Mouse (Mus musculus): ENCODE measurements around the gene Ccnl2.

Ccnl2 gene

DNA sequence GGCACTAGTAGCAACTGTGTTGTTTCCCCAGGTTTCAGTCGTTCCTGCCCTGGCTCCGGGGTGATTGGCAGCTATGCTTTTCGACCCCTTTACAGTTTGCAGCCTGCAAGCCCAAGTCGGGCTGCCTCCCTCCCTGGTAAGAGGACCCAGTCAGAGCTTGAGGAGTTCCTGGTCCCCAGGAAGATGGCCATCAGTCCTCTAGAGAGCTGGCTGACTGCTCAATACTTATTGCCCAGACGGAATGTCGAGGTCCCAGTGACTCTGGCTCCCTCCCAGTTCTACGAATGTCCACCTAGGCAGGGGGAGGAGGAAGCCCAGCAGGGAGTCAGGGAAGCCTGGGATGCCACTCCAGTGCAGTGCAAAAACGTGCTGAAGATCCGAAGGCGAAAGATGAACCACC is 20.0 kb downstream of the Ccnl2 start:
- in situ Hi-C loops (cut with MboI; ENCODE audit: low pct_unique_long_range_greater_than_20kb in 1 of 2, low sequenced_read_pairs in 2 of 2, unreplicated experiment in 1 of 2) = no loop called here

DNA sequence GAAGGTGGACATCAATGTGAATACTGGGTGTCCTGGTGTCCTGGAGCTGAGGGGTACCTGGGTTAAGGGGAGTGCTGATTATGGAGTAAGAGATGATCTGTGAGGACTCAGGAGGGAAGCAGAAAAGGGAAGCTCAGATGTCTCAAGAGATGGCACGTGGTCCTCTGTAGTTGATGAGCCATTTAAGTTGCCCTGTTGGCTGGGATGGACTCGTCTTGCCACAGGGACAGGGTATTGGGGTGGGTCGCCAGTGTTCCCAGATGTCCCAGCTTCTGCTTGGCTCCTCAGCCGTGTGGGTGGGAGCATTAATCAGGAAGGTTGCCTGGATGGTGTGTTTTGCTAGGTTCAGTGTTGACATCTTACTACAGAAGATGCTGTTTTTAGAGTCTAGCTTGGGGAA is 20.9 kb downstream of the Ccnl2 start:
- in situ Hi-C loops (cut with MboI; ENCODE audit: low pct_unique_long_range_greater_than_20kb in 1 of 2, low sequenced_read_pairs in 2 of 2, unreplicated experiment in 1 of 2) = no loop called here

DNA sequence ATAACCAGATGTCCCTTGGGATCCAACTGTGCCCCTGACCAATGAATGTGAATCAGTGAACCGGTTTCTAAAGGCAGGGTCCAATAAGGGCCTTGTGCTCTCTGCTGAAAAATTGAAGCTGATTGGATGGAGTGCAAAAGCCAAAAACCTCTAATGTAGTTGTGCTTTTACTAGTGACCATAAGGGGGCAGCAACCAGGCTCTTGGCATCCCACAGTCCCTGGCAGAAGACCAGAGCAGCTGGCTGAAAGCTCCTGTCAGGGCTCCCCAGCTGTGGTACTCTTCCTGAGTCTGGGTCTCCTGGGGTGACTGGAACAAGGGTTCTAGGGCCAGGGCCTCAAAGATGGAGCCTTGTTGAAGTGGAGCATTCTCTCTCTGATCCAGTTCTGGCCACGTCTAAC is 21.5 kb downstream of the Ccnl2 start:
- in situ Hi-C loops (cut with MboI; ENCODE audit: low pct_unique_long_range_greater_than_20kb in 1 of 2, low sequenced_read_pairs in 2 of 2, unreplicated experiment in 1 of 2) = no loop called here

DNA sequence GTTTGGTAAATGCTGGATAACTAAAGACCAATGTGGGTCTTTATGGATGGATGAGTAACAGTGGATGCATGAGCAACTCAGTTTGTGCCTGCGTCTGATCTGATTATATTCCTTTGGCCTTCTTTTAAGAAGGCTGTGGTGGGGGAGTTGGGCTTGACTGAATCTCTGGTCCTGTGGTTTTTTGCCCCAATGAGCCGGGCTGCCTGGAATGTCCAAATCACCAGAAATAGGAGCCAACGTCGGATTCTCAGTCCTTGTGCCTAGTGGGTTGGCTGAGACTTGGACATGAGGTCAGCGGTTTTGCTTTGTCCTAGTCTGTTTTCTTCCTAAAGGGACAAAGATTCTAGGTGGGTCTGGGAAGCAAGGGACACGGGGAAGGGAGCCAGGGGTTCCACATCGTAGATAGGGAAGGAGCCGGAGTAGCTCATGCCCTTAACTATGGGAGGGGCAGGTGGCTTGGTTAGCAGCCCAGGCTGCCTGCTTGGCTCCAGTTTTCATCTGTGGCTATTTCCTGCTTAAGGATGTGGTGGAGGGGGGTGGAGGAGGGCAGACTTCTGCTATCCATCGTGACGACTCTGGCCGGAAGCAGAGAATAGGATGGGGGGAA is 25.2 kb downstream of the Ccnl2 start:
- in situ Hi-C loops (cut with MboI; ENCODE audit: low pct_unique_long_range_greater_than_20kb in 1 of 2, low sequenced_read_pairs in 2 of 2, unreplicated experiment in 1 of 2) = no loop called here

DNA sequence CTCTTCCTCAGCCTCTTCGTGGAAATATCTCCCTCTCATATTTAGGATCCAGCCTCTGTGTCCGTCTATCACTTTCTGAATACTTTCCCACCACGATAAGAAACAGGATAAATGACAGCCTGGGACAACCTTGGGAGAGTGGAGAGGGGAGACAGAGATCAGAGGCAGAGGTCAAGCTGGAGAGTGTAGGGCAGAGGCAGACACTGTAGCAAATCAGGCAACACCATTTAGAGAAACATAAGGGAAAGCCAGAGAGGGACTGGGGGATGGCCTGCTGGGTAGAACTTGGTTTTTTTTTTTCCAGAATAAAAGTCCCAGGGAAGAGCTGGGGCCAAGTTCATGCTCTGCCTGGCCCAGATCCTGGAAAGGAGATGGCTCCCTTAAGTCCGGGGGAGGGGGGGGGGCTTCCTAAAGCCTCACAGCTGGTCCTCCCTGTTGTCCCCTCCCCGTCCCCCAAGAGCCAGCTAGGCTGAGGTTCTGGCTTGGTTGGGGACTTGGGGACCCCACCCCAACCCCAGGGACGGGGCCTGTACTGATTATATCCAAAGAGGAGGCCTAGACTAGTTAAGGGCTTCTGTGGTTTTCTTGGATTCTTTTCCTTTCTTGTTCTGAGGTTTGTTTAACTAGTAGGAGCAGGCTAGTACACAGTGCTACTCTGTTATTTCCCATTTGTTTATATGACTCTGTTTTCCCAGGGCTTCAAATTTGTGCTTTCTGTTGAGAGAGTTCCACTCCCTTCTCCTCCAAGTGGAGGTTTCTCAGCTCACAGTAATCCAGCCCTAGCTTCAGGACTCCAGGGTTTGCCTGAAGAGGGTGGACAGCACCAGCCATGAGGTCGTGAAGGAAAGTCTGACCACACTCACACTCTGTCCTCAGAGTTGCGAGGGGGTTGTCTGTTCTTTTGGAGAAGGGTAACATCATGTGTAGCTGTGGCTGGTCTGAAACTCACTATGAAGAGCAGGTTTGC is 26.2 kb downstream of the Ccnl2 start:
- in situ Hi-C loops (cut with MboI; ENCODE audit: low pct_unique_long_range_greater_than_20kb in 1 of 2, low sequenced_read_pairs in 2 of 2, unreplicated experiment in 1 of 2) = no loop called here

DNA sequence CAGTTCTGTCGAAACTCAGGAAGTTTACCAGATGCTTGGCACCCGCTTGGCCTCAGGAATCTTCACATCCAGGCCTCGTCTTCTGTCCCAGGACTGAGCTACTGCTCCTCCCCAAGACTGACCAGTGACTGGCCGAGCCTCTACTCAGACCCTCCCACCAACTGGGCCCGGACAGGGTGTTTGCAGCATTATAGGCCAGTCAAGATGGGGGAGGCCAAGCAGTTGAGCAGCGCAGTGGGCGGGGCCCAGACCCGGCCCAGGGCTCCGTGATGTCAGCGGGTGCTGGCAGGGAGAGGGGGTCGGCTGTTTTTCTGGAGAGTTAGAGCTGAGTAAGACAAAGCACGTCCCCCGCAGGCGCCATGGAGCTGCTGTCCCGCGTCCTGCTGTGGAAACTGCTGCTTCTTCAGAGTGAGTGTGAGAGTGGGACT is 27.2 kb downstream of the Ccnl2 start, which contains the start of gene Mxra8:
TSS of gene Mxra8 (plus strand) at position 198 of the 428 bp plus-strand sequence.
- in situ Hi-C loops (cut with MboI; ENCODE audit: low pct_unique_long_range_greater_than_20kb in 1 of 2, low sequenced_read_pairs in 2 of 2, unreplicated experiment in 1 of 2) = no loop called here

DNA sequence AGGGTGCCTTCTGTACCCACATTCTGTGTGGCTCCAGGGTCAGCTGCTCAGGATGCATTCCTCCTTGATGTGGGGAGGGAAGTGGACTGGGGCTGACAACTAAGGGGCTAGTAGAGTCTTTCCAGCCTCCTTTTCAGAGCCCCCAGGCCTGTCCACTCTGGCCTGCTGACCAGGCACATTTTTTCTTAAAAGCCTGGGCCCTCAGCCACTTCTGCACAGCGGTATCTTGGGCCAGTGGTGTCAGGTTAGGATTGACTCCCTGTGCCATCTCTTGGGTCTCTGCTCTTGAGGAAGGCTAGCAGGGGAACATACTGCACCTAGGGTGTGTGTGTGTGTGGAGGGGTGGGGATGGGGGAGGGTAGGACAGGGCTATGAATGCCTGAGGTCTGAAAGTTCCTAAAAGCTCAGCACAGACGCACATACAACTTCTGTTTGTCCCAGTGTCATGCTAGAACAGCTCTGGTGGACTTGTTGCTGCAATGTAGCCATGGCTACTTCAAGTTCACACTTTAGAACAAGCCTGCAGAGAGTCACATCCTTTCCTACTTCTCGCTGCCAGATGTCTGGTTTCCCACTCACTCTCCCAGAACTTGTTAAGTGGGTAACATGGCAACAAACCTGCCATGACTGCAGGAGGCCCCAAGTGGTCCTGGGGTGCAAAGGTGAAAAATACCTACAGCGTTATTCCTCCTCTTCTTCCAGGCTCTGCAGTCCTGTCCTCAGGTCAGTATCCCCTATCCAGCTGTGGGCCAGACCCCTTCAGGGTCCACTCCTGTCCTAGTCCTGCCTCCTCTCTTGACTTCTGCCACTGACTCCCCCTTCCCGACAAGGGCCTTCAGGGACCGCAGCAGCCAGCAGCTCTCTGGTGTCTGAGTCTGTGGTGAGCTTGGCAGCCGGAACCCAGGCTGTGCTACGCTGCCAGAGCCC is 28.1 kb downstream of the Ccnl2 start:
- in situ Hi-C loops (cut with MboI; ENCODE audit: low pct_unique_long_range_greater_than_20kb in 1 of 2, low sequenced_read_pairs in 2 of 2, unreplicated experiment in 1 of 2) = no loop called here

DNA sequence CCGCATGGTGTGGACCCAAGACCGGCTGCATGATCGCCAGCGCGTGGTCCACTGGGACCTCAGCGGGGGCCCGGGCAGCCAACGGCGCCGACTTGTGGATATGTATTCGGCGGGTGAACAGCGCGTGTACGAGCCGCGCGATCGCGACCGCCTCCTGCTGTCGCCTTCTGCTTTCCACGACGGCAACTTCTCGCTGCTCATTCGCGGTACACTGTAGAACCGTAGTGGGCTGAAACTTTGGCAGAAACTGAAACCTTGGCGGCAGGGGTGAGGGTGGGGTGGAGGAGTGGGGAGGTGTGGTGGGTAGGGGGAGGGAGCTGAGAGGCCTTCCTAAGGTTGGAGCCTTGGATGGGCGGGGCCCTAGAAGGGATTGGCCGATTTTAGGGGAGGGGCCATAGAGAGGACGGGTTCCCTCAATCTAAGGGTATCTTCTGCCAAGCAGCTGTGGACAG is 28.7 kb downstream of the Ccnl2 start:
- in situ Hi-C loops (cut with MboI; ENCODE audit: low pct_unique_long_range_greater_than_20kb in 1 of 2, low sequenced_read_pairs in 2 of 2, unreplicated experiment in 1 of 2) = no loop called here

DNA sequence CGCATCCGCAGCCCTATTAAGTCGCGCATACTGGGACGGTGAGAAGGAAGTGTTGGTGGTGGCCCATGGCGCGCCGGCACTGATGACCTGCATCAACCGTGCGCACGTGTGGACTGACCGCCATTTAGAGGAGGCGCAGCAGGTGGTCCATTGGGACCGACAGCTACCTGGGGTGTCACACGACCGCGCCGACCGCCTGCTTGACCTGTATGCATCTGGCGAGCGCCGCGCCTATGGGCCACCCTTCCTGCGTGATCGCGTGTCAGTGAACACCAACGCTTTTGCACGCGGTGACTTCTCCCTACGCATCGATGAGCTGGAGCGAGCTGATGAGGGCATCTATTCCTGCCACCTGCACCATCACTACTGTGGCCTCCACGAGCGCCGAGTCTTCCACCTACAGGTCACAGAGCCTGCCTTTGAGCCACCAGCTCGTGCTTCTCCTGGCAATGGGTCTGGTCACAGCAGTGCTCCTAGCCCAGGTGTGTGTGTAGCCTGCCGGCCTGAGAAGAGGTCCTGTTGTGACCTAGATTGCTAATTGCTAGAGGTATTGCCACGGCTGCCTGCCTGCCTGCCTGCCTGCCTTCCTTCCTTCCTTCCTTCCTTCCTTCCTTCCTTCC is 29.5 kb downstream of the Ccnl2 start:
- in situ Hi-C loops (cut with MboI; ENCODE audit: low pct_unique_long_range_greater_than_20kb in 1 of 2, low sequenced_read_pairs in 2 of 2, unreplicated experiment in 1 of 2) = no loop called here

DNA sequence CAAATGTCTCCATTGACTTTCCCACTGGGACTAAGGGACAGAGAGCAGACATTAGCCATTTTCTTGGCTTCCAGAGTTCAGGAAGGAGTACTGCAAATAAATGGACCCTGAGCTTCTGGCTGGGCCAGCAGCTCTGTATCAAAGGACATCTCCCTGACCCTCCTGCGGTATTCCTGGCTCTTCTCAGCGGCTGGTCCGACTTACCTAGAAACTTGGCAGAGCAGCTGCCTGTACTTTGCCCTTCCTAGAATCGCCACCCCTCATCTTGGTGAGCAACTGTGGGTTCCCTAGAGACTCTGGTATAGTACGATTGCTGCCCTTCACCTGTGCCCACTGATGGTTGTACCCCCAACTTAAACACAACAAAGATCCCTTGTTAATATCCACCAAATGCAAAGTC is 30.9 kb downstream of the Ccnl2 start:
- in situ Hi-C loops (cut with MboI; ENCODE audit: low pct_unique_long_range_greater_than_20kb in 1 of 2, low sequenced_read_pairs in 2 of 2, unreplicated experiment in 1 of 2) = no loop called here

DNA sequence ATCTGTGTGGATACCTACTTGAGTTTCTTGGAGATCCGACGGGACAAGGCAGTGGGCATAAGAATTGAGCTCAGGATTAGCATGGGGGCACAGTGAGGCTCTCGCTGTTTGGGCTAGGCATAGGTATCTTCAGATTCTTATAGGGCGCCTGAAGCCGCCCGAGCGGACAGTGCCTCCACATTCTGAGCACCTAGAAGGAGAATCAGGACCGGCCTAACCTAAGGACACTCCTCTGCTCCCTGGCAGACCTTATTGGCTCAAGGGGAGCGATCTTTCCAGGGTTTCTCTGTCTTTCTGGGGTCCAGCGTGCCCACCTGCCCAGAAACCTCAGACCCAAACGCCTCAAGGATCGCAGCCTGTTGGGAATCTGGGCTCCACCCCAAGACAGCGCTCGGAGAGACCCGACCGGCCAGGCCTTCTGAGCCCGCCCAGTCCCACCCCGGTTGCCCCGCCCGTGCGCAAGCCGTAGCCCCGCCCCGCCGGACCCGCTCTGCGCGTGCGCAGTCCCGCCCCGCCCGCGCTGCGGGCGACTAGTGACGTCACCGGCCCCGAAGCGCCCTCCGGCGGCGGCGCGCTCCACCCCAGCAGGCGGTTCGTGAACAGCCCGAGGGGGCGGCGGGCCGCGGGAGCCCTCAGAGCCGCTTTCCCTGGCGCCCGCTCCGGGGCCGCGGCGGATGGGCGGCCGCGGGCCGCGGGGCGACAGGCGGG is 34.7 kb downstream of the Ccnl2 start, which contains the start of gene Dvl1:
TSS of gene Dvl1 (plus strand) at position 532 of the 708 bp plus-strand sequence.
- in situ Hi-C loops (cut with MboI; ENCODE audit: low pct_unique_long_range_greater_than_20kb in 1 of 2, low sequenced_read_pairs in 2 of 2, unreplicated experiment in 1 of 2) = no loop called here

DNA sequence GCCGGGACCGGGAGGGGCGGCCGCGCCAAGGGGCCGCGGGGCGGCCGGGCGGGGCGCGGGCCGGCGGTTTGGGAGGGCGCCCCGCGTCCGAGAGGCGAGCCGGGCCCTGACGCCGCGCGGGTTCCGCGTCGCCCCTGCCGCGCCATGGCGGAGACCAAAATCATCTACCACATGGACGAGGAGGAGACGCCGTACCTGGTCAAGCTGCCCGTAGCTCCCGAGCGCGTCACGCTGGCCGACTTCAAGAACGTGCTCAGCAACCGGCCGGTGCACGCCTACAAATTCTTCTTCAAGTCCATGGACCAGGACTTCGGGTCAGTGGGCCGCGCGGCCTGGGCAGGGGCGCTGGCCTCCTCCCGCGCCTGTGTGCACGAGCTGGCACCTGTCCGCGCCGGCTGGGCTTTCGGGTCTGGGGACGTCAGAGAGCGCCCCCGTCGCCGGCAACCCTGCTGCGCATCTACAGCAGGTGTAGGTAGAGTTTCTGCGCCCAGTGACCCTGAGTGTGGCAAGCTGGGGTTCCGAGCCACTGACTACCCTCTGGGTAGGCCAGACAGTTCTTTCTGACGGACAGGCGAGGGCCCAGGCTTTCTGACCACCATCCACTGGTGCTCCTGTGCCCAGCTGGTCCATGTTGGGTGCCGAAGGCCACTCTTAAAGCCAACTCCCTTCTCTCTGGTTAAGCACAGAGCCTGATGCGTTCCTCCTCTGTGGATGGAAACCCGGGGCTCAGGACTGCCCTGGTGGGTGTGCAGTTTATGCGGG is 35.5 kb downstream of the Ccnl2 start:
- in situ Hi-C loops (cut with MboI; ENCODE audit: low pct_unique_long_range_greater_than_20kb in 1 of 2, low sequenced_read_pairs in 2 of 2, unreplicated experiment in 1 of 2) = no loop called here

DNA sequence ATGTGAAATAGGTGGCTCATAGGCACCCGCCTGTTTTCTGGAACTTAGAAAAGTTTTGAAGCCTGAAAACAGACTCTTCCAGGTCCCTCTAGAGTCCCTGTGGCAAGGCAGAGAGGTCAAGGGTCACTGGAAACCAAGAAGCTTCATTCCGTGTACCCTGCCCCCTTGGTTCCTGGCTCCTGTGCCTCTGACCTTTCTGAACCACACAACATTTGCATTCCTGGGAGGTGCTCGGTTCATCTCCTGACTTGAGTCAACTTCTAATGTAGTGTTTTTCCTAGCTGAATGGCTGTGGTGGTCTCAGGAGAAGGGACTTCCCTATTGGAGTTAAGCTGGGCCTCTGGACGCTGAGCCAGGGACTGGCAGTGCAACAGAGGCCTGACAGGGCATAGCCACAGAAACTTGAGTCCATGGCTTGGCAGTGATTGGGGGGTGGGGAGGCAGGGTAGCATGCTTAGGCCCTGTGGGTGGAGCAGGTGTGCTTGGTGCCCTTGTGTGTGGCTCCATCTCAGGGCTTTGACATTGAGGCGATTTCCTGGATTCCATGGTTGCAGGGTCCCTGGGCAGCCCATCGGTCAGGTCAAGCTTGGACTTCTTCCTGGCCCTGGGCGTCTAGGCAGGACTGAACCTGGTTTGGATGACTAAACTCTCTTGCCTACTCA is 36.3 kb downstream of the Ccnl2 start:
- in situ Hi-C loops (cut with MboI; ENCODE audit: low pct_unique_long_range_greater_than_20kb in 1 of 2, low sequenced_read_pairs in 2 of 2, unreplicated experiment in 1 of 2) = no loop called here

DNA sequence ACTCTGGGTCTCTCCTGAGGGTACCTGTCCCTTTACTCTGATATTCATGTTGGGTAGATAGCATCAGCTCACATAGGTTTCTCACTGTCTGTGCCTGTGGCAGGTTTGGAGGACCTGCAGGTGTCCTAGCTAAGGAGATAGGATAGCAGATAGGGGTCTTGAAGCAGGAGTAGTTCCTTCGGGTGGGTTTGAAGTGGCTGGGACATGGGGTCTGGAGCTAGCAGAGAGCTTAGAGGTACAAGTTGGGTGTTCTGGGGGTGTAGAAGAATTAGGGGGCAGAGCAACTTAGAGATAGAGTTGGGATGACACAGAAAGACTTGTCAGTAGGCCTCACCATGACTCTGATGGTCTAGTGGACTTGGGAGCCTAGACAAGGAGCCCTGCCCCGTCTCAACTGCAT is 37.1 kb downstream of the Ccnl2 start:
- in situ Hi-C loops (cut with MboI; ENCODE audit: low pct_unique_long_range_greater_than_20kb in 1 of 2, low sequenced_read_pairs in 2 of 2, unreplicated experiment in 1 of 2) = no loop called here

DNA sequence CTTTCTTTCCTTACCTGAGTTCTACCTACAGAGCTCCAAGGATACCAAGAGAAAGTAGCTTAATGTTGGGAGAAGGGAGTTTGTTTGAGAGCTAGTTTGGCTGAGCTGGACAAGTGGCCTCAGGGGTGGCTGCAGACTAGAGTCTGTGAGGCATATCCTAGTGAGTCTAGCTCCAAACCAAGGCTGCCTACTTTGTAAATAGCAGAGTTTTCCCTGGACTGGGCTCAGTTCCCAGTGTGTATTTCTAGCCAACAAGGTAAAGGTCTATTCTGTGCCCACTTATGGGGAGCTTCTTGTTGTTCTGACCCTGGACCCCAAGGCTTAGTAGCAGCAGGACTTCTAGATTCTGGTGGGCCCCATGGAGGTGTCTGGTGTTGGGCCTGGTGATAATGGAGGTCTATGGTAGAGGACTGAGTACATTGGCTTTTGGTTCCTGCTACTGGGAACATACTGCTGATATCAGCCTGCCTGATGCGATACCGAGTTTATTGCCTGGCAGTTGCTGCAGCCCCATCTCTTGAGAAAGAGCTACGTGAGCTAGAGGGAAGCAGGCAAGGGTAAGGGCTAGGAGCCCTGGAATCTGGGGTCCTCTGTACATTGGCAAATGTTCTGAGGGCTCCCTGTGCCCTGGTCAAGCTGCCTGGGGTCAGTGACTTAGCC is 37.6 kb downstream of the Ccnl2 start:
- in situ Hi-C loops (cut with MboI; ENCODE audit: low pct_unique_long_range_greater_than_20kb in 1 of 2, low sequenced_read_pairs in 2 of 2, unreplicated experiment in 1 of 2) = no loop called here

DNA sequence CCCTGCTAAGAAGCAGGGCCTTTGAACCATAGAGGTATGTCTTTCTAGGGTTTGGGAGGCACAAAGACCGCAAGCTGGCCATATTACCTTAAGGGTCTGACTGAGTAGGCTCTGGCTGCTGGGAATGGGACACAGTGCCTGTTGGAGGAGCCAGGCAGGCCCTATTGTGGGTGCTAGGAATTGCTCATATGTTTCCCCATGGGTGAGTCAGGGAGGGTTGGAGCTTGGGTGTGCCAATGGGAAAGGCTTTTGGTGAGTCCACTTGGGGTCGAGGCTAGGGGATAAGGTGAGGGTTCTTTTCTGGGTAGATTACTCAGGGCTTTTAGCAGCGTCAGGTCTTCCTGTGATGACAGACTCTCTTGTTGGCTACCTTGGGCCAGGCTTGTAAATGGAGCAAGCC is 39.1 kb downstream of the Ccnl2 start:
- in situ Hi-C loops (cut with MboI; ENCODE audit: low pct_unique_long_range_greater_than_20kb in 1 of 2, low sequenced_read_pairs in 2 of 2, unreplicated experiment in 1 of 2) = no loop called here

Measured in mouse embryonic stem cell (cell line).